Mouse (Mus musculus): Measurements from ENCODE around the gene C77080. TPM values are rescaled to one million over a fixed set of nuclear protein-coding genes. Genes with fewer than 3 reads are reported as not detected.
A peak's percentile ranks its signal among the peaks of the same experiment; 100 is the strongest.
"Not testable (repeated sequence)": the region's sequence is repeated elsewhere in the genome, so short reads cannot be mapped to it uniquely, and the experiment has no call there.

Gene C77080
- polyA plus RNA-seq, 1 experiment from 2014 or later: 4.6 TPM

DNA sequence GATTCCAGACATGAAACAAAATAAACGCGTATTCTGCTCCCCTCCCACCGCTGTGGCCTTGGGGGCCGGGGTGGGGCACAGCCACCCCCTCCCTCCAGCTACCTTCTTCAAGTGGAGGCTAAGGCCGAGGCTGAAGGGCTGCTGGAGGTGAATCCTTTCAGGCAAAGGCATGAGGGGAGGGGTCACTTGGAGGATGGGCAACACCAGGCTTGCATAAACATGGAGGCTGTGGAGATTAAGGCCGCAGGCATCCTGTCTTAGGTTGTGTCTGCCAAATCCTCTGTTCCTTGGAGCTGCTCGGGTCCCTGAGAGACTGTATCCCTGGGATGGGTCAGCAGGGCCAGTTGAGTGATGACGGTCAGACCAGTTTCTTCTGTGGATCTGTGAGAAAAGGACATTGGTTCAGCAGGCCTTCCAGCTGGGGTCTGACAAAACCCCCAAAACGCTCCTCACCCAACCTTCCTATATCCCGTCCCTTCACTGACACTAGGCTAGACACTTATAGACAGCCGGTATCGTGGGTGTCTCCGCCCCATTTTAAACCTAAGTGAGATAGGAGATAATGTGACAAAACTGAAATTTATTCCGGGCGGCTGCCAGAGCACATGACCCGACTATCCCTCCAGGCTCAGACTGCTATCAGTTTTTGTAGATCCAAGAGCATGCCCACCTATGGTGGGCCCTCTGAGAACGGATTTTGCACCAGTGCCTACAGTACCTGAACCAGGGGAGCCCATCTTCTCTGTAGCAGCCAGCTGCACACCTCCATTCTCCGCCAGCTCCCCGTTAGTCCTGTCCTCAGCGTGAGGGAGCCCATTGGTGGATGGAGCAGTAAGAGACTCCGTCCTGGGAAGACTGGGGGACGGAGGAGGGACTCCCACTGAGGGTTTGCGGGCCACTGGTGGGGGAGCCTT lies 39.9 kb downstream of the C77080 start:
- H3K4me1 ChIP-seq: peaks cover 25% of the 10 kb centered on the region
- peaks cover 76% of the 10 kb centered on the region for H3K36me3 ChIP-seq
- no peaks in the 10 kb centered on the region for H3K9me3 ChIP-seq
- no peak overlapping the region for H3K4me3 ChIP-seq
- no peak overlapping the region for H3K4me2 ChIP-seq (replicated peaks)
- no peak overlapping the region for H3K27ac ChIP-seq
- WGBS: 84% methylated on average over 23 of the region's 23 CpGs
- H3K9ac ChIP-seq: no peak overlapping the region
- peaks cover 19% of the 10 kb centered on the region for H3K27me3 ChIP-seq (replicated peaks)
- ATAC-seq (ENCODE audit: low FRiP score, low read depth): no peak

DNA sequence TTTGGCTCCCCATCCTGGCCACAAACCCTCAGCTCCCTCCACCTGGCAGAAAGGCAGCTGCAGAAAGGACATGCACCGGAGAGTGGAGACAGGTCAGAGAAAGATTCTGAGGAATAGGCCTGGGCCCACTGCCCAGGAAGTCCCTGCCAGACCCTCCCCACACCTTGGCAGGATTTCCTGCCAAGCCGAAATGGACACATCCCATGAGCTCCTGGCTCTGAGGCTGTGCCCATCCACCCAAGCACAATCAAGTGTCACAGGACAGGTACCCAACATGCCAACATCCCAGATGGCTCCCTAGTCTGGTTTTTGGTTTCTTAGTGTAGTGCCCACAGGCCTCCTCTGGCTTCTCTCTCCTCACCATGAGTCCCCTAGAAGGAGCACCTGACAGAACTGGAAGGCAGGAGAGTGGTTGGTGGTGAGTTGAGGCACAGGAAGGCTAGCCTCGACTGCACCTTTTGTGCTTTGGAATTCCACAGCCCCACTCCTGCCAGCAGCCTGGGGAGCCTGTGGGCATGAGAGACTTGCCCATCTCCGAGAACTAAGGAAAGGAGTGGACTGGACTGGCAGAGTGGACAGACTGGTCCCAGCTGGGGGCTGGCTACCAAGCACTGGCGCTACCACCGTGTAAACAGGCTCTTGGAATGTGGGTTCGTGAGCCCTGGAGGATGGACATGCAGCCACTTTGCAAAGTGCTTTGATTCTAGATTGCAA lies 40.7 kb downstream of the C77080 start:
- H3K4me3 ChIP-seq: no peak overlapping the region
- WGBS: 79% methylated on average over 7 of the region's 7 CpGs
- H3K4me1 ChIP-seq: peaks cover 17% of the 10 kb centered on the region
- H3K36me3 ChIP-seq: peaks cover 82% of the 10 kb centered on the region
- peaks cover 14% of the 10 kb centered on the region for H3K27me3 ChIP-seq (replicated peaks)
- no peak overlapping the region for H3K9ac ChIP-seq
- no peaks in the 10 kb centered on the region for H3K9me3 ChIP-seq
- H3K4me2 ChIP-seq (replicated peaks): no peak overlapping the region
- H3K27ac ChIP-seq: no peak overlapping the region
- ATAC-seq (ENCODE audit: low FRiP score, low read depth): no peak

DNA sequence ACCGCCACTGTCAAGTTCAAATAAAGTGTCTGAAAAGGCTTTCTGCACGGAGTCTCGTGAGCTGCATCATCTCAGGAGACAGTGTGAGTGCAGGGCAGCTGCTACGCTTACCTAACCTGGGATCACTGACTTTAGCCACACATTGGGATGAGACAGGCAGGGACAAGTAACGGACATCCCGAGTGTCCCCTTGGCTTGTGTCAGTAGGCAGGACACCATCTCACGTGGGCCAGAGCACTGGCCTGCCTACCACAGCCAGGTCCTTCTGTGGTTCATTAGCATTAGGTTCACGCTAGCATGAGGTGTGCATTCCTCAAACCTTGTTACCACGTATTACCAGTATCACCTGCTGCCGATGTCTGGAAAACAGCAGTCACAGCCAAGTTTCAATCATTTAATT lies 42.0 kb downstream of the C77080 start:
- Histone ChIP-seq H3K9ac (no peak overlapping the region), H3K27me3 (replicated peaks) (peaks cover 9% of the 10 kb centered on the region; the same call in 1 of the 2 replicates), H3K36me3 (peaks cover 86% of the 10 kb centered on the region), H3K27ac (no peak overlapping the region), H3K4me3 (no peak overlapping the region), H3K9me3 (no peaks in the 10 kb centered on the region), H3K4me1 (peaks cover 15% of the 10 kb centered on the region), H3K4me2 (replicated peaks) (no peak overlapping the region)
- no peak for ATAC-seq (ENCODE audit: low FRiP score, low read depth)
- WGBS: 90% methylated on average over 10 of the region's 10 CpGs

DNA sequence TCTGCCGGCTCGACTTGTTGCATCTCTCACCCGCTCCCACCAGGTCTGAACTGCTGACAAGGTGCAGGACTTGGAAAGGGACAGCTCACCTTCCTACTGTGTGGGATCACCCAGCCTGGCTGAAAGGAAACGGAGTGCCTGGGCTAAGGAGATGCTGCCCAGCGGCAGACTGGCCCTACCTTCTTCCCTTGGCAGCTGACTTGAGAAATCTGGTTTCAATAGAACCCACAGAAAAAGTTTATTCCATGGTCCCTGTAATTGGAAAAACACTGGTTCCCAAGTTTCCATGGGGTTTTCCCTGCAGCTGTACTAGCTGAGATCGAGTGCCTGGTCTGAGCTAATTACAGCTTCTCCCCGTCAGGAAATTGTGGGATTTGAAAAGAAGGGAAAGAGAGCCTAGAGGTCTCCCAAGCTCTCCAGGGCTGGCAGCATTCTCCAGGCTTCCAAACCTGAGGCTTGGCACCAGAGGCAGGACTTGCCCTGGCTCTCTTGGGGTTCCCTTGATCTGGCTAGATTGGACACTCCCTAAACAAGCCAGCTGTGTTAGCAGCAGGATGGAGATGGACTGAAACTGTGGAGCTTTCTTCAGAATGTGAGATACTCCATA lies 42.5 kb downstream of the C77080 start:
- ATAC-seq (ENCODE audit: low FRiP score, low read depth): no peak
- H3K9ac ChIP-seq: no peak overlapping the region
- peaks cover 90% of the 10 kb centered on the region for H3K36me3 ChIP-seq
- H3K27me3 ChIP-seq (replicated peaks): peaks cover 9% of the 10 kb centered on the region; the same call in 1 of the 2 replicates
- H3K27ac ChIP-seq: no peak overlapping the region; the same call in 1 of the 2 replicates
- no peaks in the 10 kb centered on the region for H3K9me3 ChIP-seq
- peaks cover 10% of the 10 kb centered on the region for H3K4me1 ChIP-seq
- no peak overlapping the region for H3K4me3 ChIP-seq
- WGBS: 86% methylated on average over 7 of the region's 7 CpGs
- no peak overlapping the region for H3K4me2 ChIP-seq (replicated peaks)

DNA sequence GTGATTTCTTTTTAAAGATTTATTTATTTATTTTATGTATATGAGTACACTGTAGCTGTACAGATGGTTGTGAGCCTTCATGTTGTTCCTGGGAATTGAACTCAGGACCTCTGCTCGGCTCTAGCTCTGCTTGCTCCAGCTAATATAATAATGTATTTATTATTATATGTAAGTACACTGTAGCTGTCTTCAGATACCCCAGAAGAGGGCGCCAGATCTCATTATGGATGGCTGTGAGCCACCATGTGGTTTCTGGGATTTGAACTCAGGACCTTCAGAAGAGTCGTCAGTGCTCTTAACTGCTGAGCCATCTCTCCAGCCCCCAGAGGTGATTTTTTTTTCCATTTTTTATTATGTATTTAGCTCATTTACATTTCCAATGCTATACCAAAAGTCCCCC lies 48.7 kb downstream of the C77080 start:
- not testable (repeated sequence) for H3K27ac ChIP-seq; H3K4me3 ChIP-seq; ATAC-seq (ENCODE audit: low FRiP score, low read depth); H3K9ac ChIP-seq; H3K9me3 ChIP-seq; H3K4me1 ChIP-seq; H3K4me2 ChIP-seq (replicated peaks); H3K27me3 ChIP-seq (replicated peaks)
- peaks cover 93% of the 10 kb centered on the region for H3K36me3 ChIP-seq
- WGBS: 78% methylated on average over 3 of the region's 3 CpGs

DNA sequence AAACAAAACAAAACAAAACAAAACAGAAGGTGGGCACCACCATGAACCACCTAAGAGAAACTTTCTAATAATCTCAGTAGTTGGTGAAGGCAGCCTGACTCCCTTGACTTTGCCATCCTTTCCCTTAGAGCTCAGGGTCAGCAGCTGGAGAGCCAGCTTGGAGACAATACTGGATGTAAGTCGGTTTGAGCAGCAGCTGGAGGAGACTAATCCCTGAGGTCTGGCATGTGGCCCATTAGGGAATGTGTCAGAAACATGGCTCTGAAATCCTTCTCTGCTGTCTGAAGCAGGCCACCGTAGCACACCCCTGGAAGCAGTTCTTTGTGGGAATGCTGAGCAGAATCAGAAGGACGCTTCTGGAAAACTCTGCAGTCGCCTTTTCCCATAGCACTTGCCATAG lies 49.7 kb downstream of the C77080 start:
- H3K4me1 ChIP-seq: no peaks in the 10 kb centered on the region
- no peak overlapping the region for H3K9ac ChIP-seq
- no peaks in the 10 kb centered on the region for H3K9me3 ChIP-seq
- H3K36me3 ChIP-seq: peaks cover 93% of the 10 kb centered on the region
- H3K27me3 ChIP-seq (replicated peaks): no peaks in the 10 kb centered on the region
- no peak overlapping the region for H3K4me3 ChIP-seq
- H3K4me2 ChIP-seq (replicated peaks): no peak overlapping the region
- WGBS: 93% methylated on average over 4 of the region's 4 CpGs
- H3K27ac ChIP-seq: no peak overlapping the region
- no peak for ATAC-seq (ENCODE audit: low FRiP score, low read depth)

DNA sequence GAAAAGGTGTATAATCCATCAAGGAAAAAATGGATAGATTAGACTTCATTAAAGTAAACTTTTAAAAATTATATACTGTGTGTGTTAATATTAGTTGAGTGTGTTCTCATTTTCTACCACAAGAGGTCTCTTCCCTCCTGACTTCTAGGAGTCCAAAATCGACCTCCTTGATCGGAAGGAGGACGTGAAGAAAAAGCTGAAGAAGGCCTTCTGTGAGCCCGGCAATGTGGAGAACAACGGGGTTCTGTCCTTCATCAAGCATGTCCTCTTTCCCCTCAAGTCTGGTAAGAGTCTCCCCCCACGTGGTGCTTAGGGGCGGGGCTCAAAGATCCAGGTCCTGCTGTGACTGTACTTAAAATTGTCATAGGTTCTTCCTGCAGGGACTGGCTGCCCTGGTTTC lies 51.7 kb downstream of the C77080 start:
- H3K27me3 ChIP-seq (replicated peaks): no peaks in the 10 kb centered on the region
- peaks cover 90% of the 10 kb centered on the region for H3K36me3 ChIP-seq
- H3K9ac ChIP-seq: no peak overlapping the region
- no peak overlapping the region for H3K27ac ChIP-seq
- WGBS: 71% methylated on average over 7 of the region's 7 CpGs
- ATAC-seq (ENCODE audit: low FRiP score, low read depth): no peak
- no peak overlapping the region for H3K4me3 ChIP-seq
- no peaks in the 10 kb centered on the region for H3K9me3 ChIP-seq
- no peaks in the 10 kb centered on the region for H3K4me1 ChIP-seq
- no peak overlapping the region for H3K4me2 ChIP-seq (replicated peaks)

DNA sequence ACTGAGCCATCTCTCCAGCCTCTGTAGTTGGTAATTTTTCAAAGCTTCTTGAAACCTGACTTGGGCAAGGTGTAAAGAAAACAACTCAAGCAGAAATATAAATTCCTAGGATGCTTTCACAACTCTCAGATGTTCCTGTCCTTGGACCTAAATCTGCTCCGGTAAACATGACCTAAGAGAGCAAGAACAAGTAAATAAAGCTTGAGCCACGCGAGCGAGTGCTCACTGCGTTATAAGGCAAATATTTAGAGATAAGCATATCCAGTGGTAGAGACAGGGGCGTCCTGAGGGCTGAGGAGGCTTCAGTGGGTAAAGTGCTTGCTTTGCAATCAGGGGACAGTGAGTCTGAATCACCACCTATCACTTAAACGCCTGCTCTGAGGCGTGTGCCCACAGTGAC lies 54.4 kb downstream of the C77080 start:
- H3K27ac ChIP-seq: no peak overlapping the region
- WGBS: 96% methylated on average over 8 of the region's 8 CpGs
- no peak overlapping the region for H3K9ac ChIP-seq
- peaks cover 89% of the 10 kb centered on the region for H3K36me3 ChIP-seq
- ATAC-seq (ENCODE audit: low FRiP score, low read depth): no peak
- no peaks in the 10 kb centered on the region for H3K9me3 ChIP-seq
- no peaks in the 10 kb centered on the region for H3K27me3 ChIP-seq (replicated peaks)
- H3K4me2 ChIP-seq (replicated peaks): no peak overlapping the region
- H3K4me1 ChIP-seq: no peaks in the 10 kb centered on the region
- H3K4me3 ChIP-seq: no peak overlapping the region

DNA sequence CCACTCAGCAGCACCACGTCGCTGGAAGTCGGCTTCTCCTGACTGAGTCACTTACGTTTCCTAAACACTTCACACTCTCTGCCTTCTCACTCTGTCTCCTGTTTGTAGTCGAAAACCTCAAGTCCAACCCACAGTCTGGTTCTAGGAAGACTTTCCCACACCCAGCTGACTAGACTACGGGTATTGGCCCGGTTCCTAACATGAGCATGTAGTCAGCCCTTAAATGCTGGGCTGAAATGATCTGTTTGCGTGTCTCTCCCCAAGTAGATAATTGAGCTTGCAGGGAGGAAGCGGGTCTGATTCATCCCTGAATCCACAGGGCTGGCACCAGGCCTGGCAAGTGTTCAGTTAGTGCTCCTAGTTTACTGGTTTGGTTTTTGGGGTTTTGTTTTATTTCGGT lies 56.5 kb downstream of the C77080 start:
- no peak overlapping the region for H3K9ac ChIP-seq
- no peaks in the 10 kb centered on the region for H3K4me1 ChIP-seq
- no peak for ATAC-seq (ENCODE audit: low FRiP score, low read depth)
- no peaks in the 10 kb centered on the region for H3K27me3 ChIP-seq (replicated peaks)
- no peak overlapping the region for H3K4me3 ChIP-seq
- 95% methylated on average over 10 of the region's 10 CpGs for WGBS
- no peak overlapping the region for H3K27ac ChIP-seq
- no peak overlapping the region for H3K4me2 ChIP-seq (replicated peaks)
- H3K36me3 ChIP-seq: peaks cover 90% of the 10 kb centered on the region
- no peaks in the 10 kb centered on the region for H3K9me3 ChIP-seq

DNA sequence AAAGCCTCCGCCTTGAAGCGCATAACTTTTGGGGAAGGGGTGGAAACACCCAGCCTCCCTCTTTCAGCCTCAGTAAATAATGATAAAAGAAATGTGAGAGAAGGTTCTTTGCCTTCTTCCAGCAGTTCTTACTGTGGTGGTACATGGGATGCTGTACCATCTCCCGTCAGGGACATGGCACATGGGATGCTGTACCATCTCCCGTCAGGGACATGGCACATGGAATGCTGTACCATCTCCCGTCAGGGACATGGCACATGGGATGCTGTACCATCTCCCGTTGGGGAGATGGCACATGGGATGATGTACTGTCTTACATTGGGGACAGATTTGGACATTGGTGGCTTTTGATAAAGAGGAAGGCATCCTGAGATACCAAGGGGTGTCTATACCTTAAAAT lies 63.7 kb downstream of the C77080 start:
- no peak overlapping the region for H3K27ac ChIP-seq
- no peak overlapping the region for H3K4me2 ChIP-seq (replicated peaks)
- no peak for ATAC-seq (ENCODE audit: low FRiP score, low read depth)
- H3K9ac ChIP-seq: no peak overlapping the region
- H3K4me1 ChIP-seq: no peaks in the 10 kb centered on the region
- no peaks in the 10 kb centered on the region for H3K27me3 ChIP-seq (replicated peaks)
- no peak overlapping the region for H3K4me3 ChIP-seq
- H3K9me3 ChIP-seq: no peaks in the 10 kb centered on the region
- peaks cover 70% of the 10 kb centered on the region for H3K36me3 ChIP-seq
- WGBS: over 99% methylated on average over 6 of the region's 6 CpGs

DNA sequence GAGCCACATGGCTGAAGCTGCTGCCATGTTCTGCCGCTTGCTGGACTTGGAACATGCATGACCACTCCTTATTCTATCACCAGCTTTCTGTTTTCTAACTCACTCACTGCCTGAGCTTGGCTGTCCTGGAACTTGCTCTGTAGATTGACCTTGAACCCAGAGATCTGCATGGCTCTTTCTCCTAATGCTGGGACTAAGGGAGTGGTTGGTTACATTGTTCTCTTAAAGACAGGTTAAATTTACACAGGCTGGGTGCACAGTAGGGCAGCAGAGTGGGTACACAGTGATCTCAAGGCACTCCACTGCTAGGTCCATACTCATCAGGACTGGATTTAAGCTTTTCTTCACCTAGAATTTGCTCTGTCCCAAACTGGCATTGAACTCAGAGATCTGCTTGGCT lies 66.9 kb downstream of the C77080 start:
- H3K9me3 ChIP-seq: no peaks in the 10 kb centered on the region
- no peak overlapping the region for H3K4me3 ChIP-seq
- ATAC-seq (ENCODE audit: low FRiP score, low read depth): no peak
- peaks cover 48% of the 10 kb centered on the region for H3K36me3 ChIP-seq
- H3K9ac ChIP-seq: no peak overlapping the region
- no peak overlapping the region for H3K4me2 ChIP-seq (replicated peaks)
- no peaks in the 10 kb centered on the region for H3K27me3 ChIP-seq (replicated peaks)
- peaks cover 15% of the 10 kb centered on the region for H3K4me1 ChIP-seq
- 92% methylated on average over 1 of the region's 1 CpGs for WGBS
- no peak overlapping the region for H3K27ac ChIP-seq

DNA sequence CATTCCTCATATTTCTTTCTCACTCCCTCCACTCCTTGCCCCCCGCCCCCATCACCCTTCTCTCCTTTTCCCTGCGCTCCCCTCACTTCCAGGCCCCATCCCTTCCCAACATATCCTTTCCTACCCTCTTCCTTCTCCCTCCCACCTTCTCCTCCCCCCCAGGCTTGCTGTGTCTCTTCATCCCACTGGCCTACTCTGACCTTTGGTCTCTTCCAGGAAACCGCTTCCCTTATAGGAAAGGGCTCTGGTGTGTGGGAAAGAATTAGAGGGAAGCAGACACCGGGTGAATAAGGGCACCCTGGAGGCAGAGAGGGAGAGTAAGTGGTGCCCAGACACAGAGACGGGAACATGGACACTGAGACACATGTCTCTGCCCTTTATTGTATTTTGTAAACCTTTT lies 69.5 kb downstream of the C77080 start:
- ATAC-seq (ENCODE audit: low FRiP score, low read depth): no peak
- peak overlapping the region; percentile 88 for H3K4me2 ChIP-seq (replicated peaks)
- no peaks in the 10 kb centered on the region for H3K9me3 ChIP-seq
- no peak overlapping the region for H3K9ac ChIP-seq
- H3K4me1 ChIP-seq: peaks cover 26% of the 10 kb centered on the region
- no peak overlapping the region for H3K27ac ChIP-seq
- no peaks in the 10 kb centered on the region for H3K27me3 ChIP-seq (replicated peaks)
- H3K36me3 ChIP-seq: peaks cover 29% of the 10 kb centered on the region
- H3K4me3 ChIP-seq: no peak overlapping the region
- 79% methylated on average over 5 of the region's 5 CpGs for WGBS

Measured in neural tube, embryonic 12.5 days (tissue).